Mouse (Mus musculus): Measurements from ENCODE around the gene Nkx1-2. TPM values are rescaled to one million over a fixed set of nuclear protein-coding genes. Genes with fewer than 3 reads are reported as not detected.

The Nkx1-2 gene
- not detected for polyA plus RNA-seq (2014; fragmentation: Illumina TruSeq; extraction: RNeasy Lipid Tissue Mini Kit (QIAGEN cat#74804); ENCODE audit: insufficient read depth, low read depth, low replicate concordance)

GRCm38 (mm10) chr7:132599071-132599975 is at the start of gene Nkx1-2:
Gene Nkx1-2 (minus strand): TSS chr7:132599637.

GRCm38 (mm10) chr7:132610468-132611318 is 11.3 kb upstream of the Nkx1-2 start, which contains the start of gene Lhpp:
Gene Lhpp (plus strand): TSS chr7:132610638.

GRCm38 (mm10) chr7:132576116-132576650 is 23.3 kb downstream of the Nkx1-2 start, which contains the start of gene Oat:
Gene Oat (minus strand): TSS chr7:132576398.

Other genes with a start within 250 kb of the Nkx1-2 start
- gene Oat, start 23.2 kb downstream of the Nkx1-2 start, polyA plus RNA-seq (2014; fragmentation: Illumina TruSeq; extraction: RNeasy Lipid Tissue Mini Kit (QIAGEN cat#74804); ENCODE audit: insufficient read depth, low read depth, low replicate concordance) = 176 TPM
- gene Lhpp, start 11.0 kb upstream of the Nkx1-2 start, polyA plus RNA-seq (2014; fragmentation: Illumina TruSeq; extraction: RNeasy Lipid Tissue Mini Kit (QIAGEN cat#74804); ENCODE audit: insufficient read depth, low read depth, low replicate concordance) = 9.2 TPM
- 17.5 TPM for gene Fam53b, start 214.2 kb upstream of the Nkx1-2 start, polyA plus RNA-seq (2014; fragmentation: Illumina TruSeq; extraction: RNeasy Lipid Tissue Mini Kit (QIAGEN cat#74804); ENCODE audit: insufficient read depth, low read depth, low replicate concordance)